Comparison of ENCODE assay signal across 16 mouse cellular contexts in genomic region chr5:112526435-112526834, GRCm38 (mm10). TPM values are rescaled to one million over a fixed set of nuclear protein-coding genes. Genes with fewer than 3 reads are reported as not detected.
DNase-seq lines count a peak whose midpoint lies in the region; ATAC-seq and TF ChIP-seq lines count a peak whose summit lies in the region.
"Had no signal": no experiment of that assay in that cellular context is flagged by ENCODE, and none has a peak within 500 bp of the region (broad histone marks: within the 10 kb centered on the region; RNA-seq: fewer than 3 reads in every experiment).

No protein-coding gene starts in this region.

- no peaks in the 10 kb centered on the region for H3K36me3 ChIP-seq in hindbrain, embryonic 12.5 days
- H3K36me3 ChIP-seq in hindbrain, embryonic 10.5 days = no peaks in the 10 kb centered on the region
- H3K36me3 ChIP-seq in midbrain, embryonic 15.5 days (replicated peaks) = no peaks in the 10 kb centered on the region
- H3K36me3 ChIP-seq in midbrain, postnatal 0 days (ENCODE audit: insufficient read depth, low read length) = no peaks in the 10 kb centered on the region; the same call in 1 of the 2 replicates
- H3K36me3 ChIP-seq: heart, embryonic 12.5 days; liver, embryonic 15.5 days had no signal

- no peak overlapping the region for H3K9ac ChIP-seq in hindbrain, embryonic 12.5 days
- no peak overlapping the region for H3K9ac ChIP-seq in midbrain, embryonic 15.5 days
- no peak overlapping the region for H3K9ac ChIP-seq in midbrain, postnatal 0 days (replicated peaks; ENCODE audit: low read length, poor library complexity, severe bottlenecking)
- H3K9ac ChIP-seq: heart, embryonic 12.5 days; liver, embryonic 15.5 days had no signal

- H3K4me1 ChIP-seq in hindbrain, embryonic 12.5 days = peaks cover 35% of the 10 kb centered on the region
- H3K4me1 ChIP-seq in hindbrain, embryonic 10.5 days (replicated peaks) = peaks cover 67% of the 10 kb centered on the region
- peaks cover 31% of the 10 kb centered on the region for H3K4me1 ChIP-seq in midbrain, embryonic 15.5 days
- H3K4me1 ChIP-seq in midbrain, postnatal 0 days (ENCODE audit: insufficient read depth, low read length) = peaks cover 9% of the 10 kb centered on the region
- peaks cover 50% of the 10 kb centered on the region for H3K4me1 ChIP-seq in olfactory bulb, adult 2 months (ENCODE audit: control insufficient read depth, insufficient read depth, low read length)
- H3K4me1 ChIP-seq: liver, embryonic 15.5 days had no signal

- ATAC-seq in hindbrain, embryonic 12.5 days (ENCODE audit: low FRiP score) = no peak
- 0 out of 2 replicates have a peak, but pooled peaks have one; percentile 21 for ATAC-seq in midbrain, embryonic 15.5 days (replicated peaks)
- ATAC-seq in midbrain, postnatal 0 days (ENCODE audit: low FRiP score) = no peak
- ATAC-seq: activated CD4-positive, CD25-positive, alpha-beta regulatory T cell, adult 4 months had no signal

- 77% methylated on average over 7 of the region's 7 CpGs for WGBS in hindbrain, embryonic 12.5 days
- WGBS in hindbrain, embryonic 10.5 days = 84% methylated on average over 7 of the region's 7 CpGs
- WGBS in midbrain, embryonic 15.5 days = 64% methylated on average over 7 of the region's 7 CpGs
- WGBS in midbrain, postnatal 0 days = 63% methylated on average over 7 of the region's 7 CpGs
- 22% methylated on average over 7 of the region's 7 CpGs for WGBS in olfactory bulb, adult 2 months

- no peak overlapping the region for H3K4me2 ChIP-seq in hindbrain, embryonic 12.5 days (replicated peaks)
- no peak overlapping the region for H3K4me2 ChIP-seq in midbrain, embryonic 15.5 days
- no peak overlapping the region for H3K4me2 ChIP-seq in midbrain, postnatal 0 days (ENCODE audit: low read depth, low read length, poor library complexity, severe bottlenecking)
- H3K4me2 ChIP-seq: heart, embryonic 12.5 days; liver, embryonic 15.5 days had no signal

- H3K4me3 ChIP-seq in hindbrain, embryonic 12.5 days = no peak overlapping the region
- H3K4me3 ChIP-seq in hindbrain, embryonic 10.5 days = no peak overlapping the region
- no peak overlapping the region for H3K4me3 ChIP-seq in midbrain, embryonic 15.5 days
- no peak overlapping the region for H3K4me3 ChIP-seq in midbrain, postnatal 0 days (ENCODE audit: low read depth, low read length)
- no peak overlapping the region for H3K4me3 ChIP-seq in olfactory bulb, adult 2 months (ENCODE audit: insufficient read depth, low read depth, low read length)
- H3K4me3 ChIP-seq: heart, embryonic 12.5 days; liver, embryonic 15.5 days had no signal

- no peak for TF ChIP-seq CTCF in midbrain, postnatal 0 days (IDR thresholded peaks at IDR 0.05)
- TF ChIP-seq CTCF in olfactory bulb, adult 2 months (IDR thresholded peaks at IDR 0.05; ENCODE audit: insufficient read depth, low read depth, low read length) = no peak

- TF ChIP-seq POLR2A in olfactory bulb, adult 2 months (IDR thresholded peaks at IDR 0.05; ENCODE audit: insufficient read depth, low read depth, low read length) = no peak

- H3K27me3 ChIP-seq in hindbrain, embryonic 12.5 days = no peaks in the 10 kb centered on the region
- H3K27me3 ChIP-seq in hindbrain, embryonic 10.5 days (ENCODE audit: insufficient read depth, poor library complexity, severe bottlenecking) = peaks cover 36% of the 10 kb centered on the region
- H3K27me3 ChIP-seq in midbrain, embryonic 15.5 days (replicated peaks) = no peaks in the 10 kb centered on the region
- H3K27me3 ChIP-seq in midbrain, postnatal 0 days (ENCODE audit: insufficient read depth, low read length) = no peaks in the 10 kb centered on the region
- H3K27me3 ChIP-seq: CH12.LX had no signal

- DNase-seq in cerebellum, adult 11-12 months = peak; percentile 42
- DNase-seq in cerebellum, adult 18-20 months = no peak
- no peak for DNase-seq in hindbrain, embryonic 10.5 days (ENCODE audit: low spot score)
- DNase-seq in midbrain, postnatal 0 days (ENCODE audit: low spot score) = no peak
- no peak for DNase-seq in embryo, embryonic 11 days
- DNase-seq: gastrocnemius, postnatal 10 days; thymus, postnatal 36 days had no signal

- 0 out of 2 replicates have a peak overlapping the region, but pooled peaks have one; percentile 23 for H3K27ac ChIP-seq in hindbrain, embryonic 12.5 days
- no peak overlapping the region for H3K27ac ChIP-seq in hindbrain, embryonic 10.5 days
- H3K27ac ChIP-seq in midbrain, embryonic 15.5 days = 0 out of 2 replicates have a peak overlapping the region, but pooled peaks have one; percentile 7
- H3K27ac ChIP-seq in midbrain, postnatal 0 days (ENCODE audit: low read depth, low read length) = no peak overlapping the region
- peak overlapping the region; percentile 74 for H3K27ac ChIP-seq in olfactory bulb, adult 2 months (ENCODE audit: insufficient read depth, low read depth, low read length)
- H3K27ac ChIP-seq: kidney, postnatal 0 days; liver, embryonic 15.5 days; macrophage had no signal

- no peaks in the 10 kb centered on the region for H3K9me3 ChIP-seq in hindbrain, embryonic 12.5 days (replicated peaks)
- H3K9me3 ChIP-seq in hindbrain, embryonic 10.5 days = no peaks in the 10 kb centered on the region
- H3K9me3 ChIP-seq in midbrain, embryonic 15.5 days = no peaks in the 10 kb centered on the region
- H3K9me3 ChIP-seq in midbrain, postnatal 0 days (ENCODE audit: low read length) = no peaks in the 10 kb centered on the region
- H3K9me3 ChIP-seq: heart, embryonic 12.5 days; liver, embryonic 15.5 days had no signal

RNA-seq across cellular contexts. Expression of gene Sez6l, which starts 50.5 kb away (rescaled TPM):
- polyA plus RNA-seq in hindbrain, embryonic 12.5 days (2016; fragmentation: Nextera tagmentation; extraction: Ambion mirVana) = 16.0 and 16.4 TPM in 2 replicates
- polyA plus RNA-seq in hindbrain, embryonic 10.5 days (2016; fragmentation: Nextera tagmentation; extraction: Ambion mirVana) = 1.4 and 6.0 TPM in 2 replicates
- polyA plus RNA-seq in midbrain, embryonic 15.5 days (2015; fragmentation: Nextera tagmentation; extraction: Ambion mirVana) = 65.4 and 67.5 TPM in 2 replicates
- 101 and 115 TPM in 2 replicates for total RNA-seq in midbrain, postnatal 0 days (2014; rRNA removed)
- polyA plus RNA-seq in midbrain, postnatal 0 days (2015; fragmentation: Nextera tagmentation; extraction: Ambion mirVana) = 60.7 and 65.7 TPM in 2 replicates
- polyA plus RNA-seq in olfactory bulb, adult 2 months (2012; ENCODE audit: insufficient read depth, insufficient read length, low replicate concordance, missing spikeins) = 99.7 TPM in 1 of 2 replicates, not detected in the other
- total RNA-seq: CH12.LX had no signal
- polyA plus RNA-seq: activated CD4-positive, CD25-positive, alpha-beta regulatory T cell, adult 4 months; macrophage had no signal

Comparison
In these comparisons a context has a peak if more than half of its experiments do, and no peak if none do; other contexts are left out.
1. H3K27ac ChIP-seq: peak in hindbrain, embryonic 12.5 days (single experiment), midbrain, embryonic 15.5 days (single experiment) and olfactory bulb, adult 2 months (single experiment); none in hindbrain, embryonic 10.5 days (single experiment) and midbrain, postnatal 0 days (single experiment).